Mouse (Mus musculus) left cerebral cortex, postnatal 4 days (tissue): ENCODE measurements at regions not wholly inside any gene's neighbourhood (a gene's known extent, or its start where the extent isn't known, plus 50 kb on each side); places are given as distances from the start of the nearest gene placed in this dataset.

Experiments used
- DNase-seq: peaks from one replicate; pipeline ENCODE4 v3.0.0-alpha.2; 2022
- intact Hi-C: fragments of 180-260 bp; cut with DNase I; formaldehyde crosslinking; loops from one replicate; pipeline ENCODE4 v1.15.1; 2025

DNA sequence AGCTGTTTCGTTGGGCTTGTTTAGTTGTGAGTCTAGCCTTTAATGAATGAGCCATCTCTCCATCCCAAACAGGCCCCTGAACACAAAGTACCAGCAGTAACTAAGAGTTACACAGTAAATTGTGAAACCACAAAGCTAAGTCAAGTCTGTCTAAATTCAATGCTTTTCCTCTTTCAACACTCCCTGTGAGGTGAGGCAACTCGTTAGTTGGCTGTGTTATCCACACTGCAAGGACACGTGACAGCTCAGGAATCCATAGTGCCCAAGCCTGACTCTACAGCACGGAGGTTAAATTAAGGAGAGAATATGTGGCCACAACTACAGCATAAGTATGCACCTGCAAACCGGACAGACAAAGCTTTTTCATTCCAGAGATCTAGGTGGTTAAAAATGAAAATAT is 54.9 kb upstream of the Gm45716 start:
- DNase-seq = no peak
- intact Hi-C loops = no loop called here

- DNase-seq = no peak
These were observed 51.2 kb upstream of the Gm45716 start for GRCm38 (mm10) chr11:90136307-90136706.

More at GRCm38 (mm10) chr11:90136307-90136706, 51.2 kb upstream of the Gm45716 start:
- intact Hi-C loops = no loop called here
